9 mouse cellular contexts compared by ENCODE assay signal in the genomic region with DNA sequence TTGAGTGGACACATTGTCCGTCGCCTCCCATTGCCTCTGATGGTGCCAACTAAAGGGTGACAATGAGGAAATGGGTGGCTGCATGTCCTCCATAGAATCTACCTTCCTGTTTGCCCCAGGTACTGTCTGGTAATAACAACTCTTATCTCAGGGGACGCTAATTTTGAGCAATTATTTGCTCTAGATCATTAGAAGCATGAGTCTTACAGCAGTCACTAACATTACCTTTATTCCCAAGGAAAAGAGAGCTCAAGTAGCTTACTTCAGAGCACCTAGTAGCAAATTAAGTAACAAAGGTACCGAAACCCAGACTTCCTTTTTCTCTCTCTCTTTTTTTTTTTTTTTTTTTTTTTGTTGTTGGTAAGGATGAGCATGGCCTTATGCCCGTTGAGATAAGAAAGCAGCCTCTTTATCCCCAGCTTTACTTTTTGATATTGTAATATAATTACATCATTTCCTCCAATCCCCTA. TPM values are rescaled to one million over a fixed set of nuclear protein-coding genes. Genes with fewer than 3 reads are reported as not detected.
DNase-seq lines count a peak whose midpoint lies in the region; ATAC-seq and TF ChIP-seq lines count a peak whose summit lies in the region.
"Had no signal": no experiment of that assay in that cellular context is flagged by ENCODE, and none has a peak within 500 bp of the region (broad histone marks: within the 10 kb centered on the region; RNA-seq: fewer than 3 reads in every experiment).

No protein-coding gene starts in this region.

- peak overlapping the region; percentile 81; the same call in 1 of the 2 replicates for H3K4me3 ChIP-seq in lung, postnatal 0 days (ENCODE audit: low read depth, low read length)
- peak overlapping the region; percentile 90 for H3K4me3 ChIP-seq in forebrain, embryonic 12.5 days (replicated peaks)
- H3K4me3 ChIP-seq in liver, embryonic 13.5 days (replicated peaks): peak overlapping the region; percentile 92
- H3K4me3 ChIP-seq in stomach, embryonic 15.5 days (replicated peaks): peak overlapping the region; percentile 90

- no peaks in the 10 kb centered on the region for H3K36me3 ChIP-seq in lung, postnatal 0 days (ENCODE audit: insufficient read depth, low read length)
- peaks cover 9% of the 10 kb centered on the region; the same call in 1 of the 2 replicates for H3K36me3 ChIP-seq in forebrain, embryonic 12.5 days (replicated peaks)
- H3K36me3 ChIP-seq in liver, embryonic 13.5 days: peaks cover 6% of the 10 kb centered on the region; the same call in 1 of the 2 replicates
- H3K36me3 ChIP-seq in stomach, embryonic 15.5 days: no peaks in the 10 kb centered on the region

- ATAC-seq in lung, postnatal 0 days: no peak
- no peak for ATAC-seq in forebrain, embryonic 12.5 days (ENCODE audit: low FRiP score)
- no peak for ATAC-seq in liver, embryonic 13.5 days (ENCODE audit: low read depth)
- ATAC-seq in stomach, embryonic 15.5 days (ENCODE audit: insufficient read depth, low FRiP score, low read depth): no peak

- H3K9me3 ChIP-seq in lung, postnatal 0 days (ENCODE audit: low read length): no peaks in the 10 kb centered on the region
- H3K9me3 ChIP-seq in forebrain, embryonic 12.5 days: no peaks in the 10 kb centered on the region
- H3K9me3 ChIP-seq in liver, embryonic 13.5 days (replicated peaks): no peaks in the 10 kb centered on the region
- no peaks in the 10 kb centered on the region for H3K9me3 ChIP-seq in stomach, embryonic 15.5 days

- no peaks in the 10 kb centered on the region for H3K27me3 ChIP-seq in lung, postnatal 0 days (replicated peaks; ENCODE audit: insufficient read depth, low read length)
- H3K27me3 ChIP-seq in forebrain, embryonic 12.5 days: no peaks in the 10 kb centered on the region; the same call in 1 of the 2 replicates
- peaks cover 20% of the 10 kb centered on the region for H3K27me3 ChIP-seq in liver, embryonic 13.5 days
- H3K27me3 ChIP-seq in stomach, embryonic 15.5 days (replicated peaks): no peaks in the 10 kb centered on the region

- no peak for DNase-seq in lung, postnatal 0 days (ENCODE audit: low spot score)
- DNase-seq in lung, postnatal 14 days: no peak
- DNase-seq in liver, embryonic 13.5 days: no peak
- DNase-seq in urinary bladder, adult 2 months (ENCODE audit: low spot score): no peak
- DNase-seq in cerebellum, adult 9-10 months: no peak
- no peak for DNase-seq in B cell, adult 2 months
- DNase-seq: cerebellum, postnatal 14 days had no signal

- 36% methylated on average over 5 of the region's 5 CpGs for WGBS in lung, postnatal 0 days
- WGBS in forebrain, embryonic 12.5 days: 76% methylated on average over 5 of the region's 5 CpGs
- 32% methylated on average over 5 of the region's 5 CpGs for WGBS in liver, embryonic 13.5 days (ENCODE audit: insufficient replicate concordance)
- WGBS in stomach, embryonic 15.5 days: 58% methylated on average over 5 of the region's 5 CpGs

- no peak for TF ChIP-seq CTCF in lung, postnatal 0 days (IDR thresholded peaks at IDR 0.05)

- TF ChIP-seq EP300 in lung, postnatal 0 days (IDR thresholded peaks at IDR 0.05): no peak

- H3K27ac ChIP-seq in lung, postnatal 0 days (ENCODE audit: low read length): peak overlapping the region; percentile 91; the same call in 1 of the 2 replicates
- H3K27ac ChIP-seq in forebrain, embryonic 12.5 days: no peak overlapping the region
- peak overlapping the region; percentile 64; the same call in 1 of the 2 replicates for H3K27ac ChIP-seq in liver, embryonic 13.5 days
- no peak overlapping the region for H3K27ac ChIP-seq in stomach, embryonic 15.5 days

- peak overlapping the region; percentile 88 for H3K4me2 ChIP-seq in lung, postnatal 0 days (replicated peaks; ENCODE audit: low read depth, low read length)
- H3K4me2 ChIP-seq in forebrain, embryonic 12.5 days: peak overlapping the region; percentile 81
- peak overlapping the region; percentile 93 for H3K4me2 ChIP-seq in liver, embryonic 13.5 days
- peak overlapping the region; percentile 70 for H3K4me2 ChIP-seq in stomach, embryonic 15.5 days

- H3K9ac ChIP-seq in lung, postnatal 0 days (replicated peaks; ENCODE audit: low read depth): peak overlapping the region; percentile 77; the same call in 1 of the 2 replicates
- H3K9ac ChIP-seq in forebrain, embryonic 12.5 days: peak overlapping the region; percentile 86
- peak overlapping the region; percentile 90 for H3K9ac ChIP-seq in liver, embryonic 13.5 days
- no peak overlapping the region for H3K9ac ChIP-seq in stomach, embryonic 15.5 days

- H3K4me1 ChIP-seq in lung, postnatal 0 days (ENCODE audit: insufficient read depth, low read depth, low read length): peaks cover 38% of the 10 kb centered on the region
- peaks cover 46% of the 10 kb centered on the region for H3K4me1 ChIP-seq in forebrain, embryonic 12.5 days
- H3K4me1 ChIP-seq in liver, embryonic 13.5 days (replicated peaks): peaks cover 43% of the 10 kb centered on the region
- H3K4me1 ChIP-seq in stomach, embryonic 15.5 days: peaks cover 34% of the 10 kb centered on the region

RNA-seq across cellular contexts. Expression of gene Osbpl2, which starts 1.2 kb away (rescaled TPM):
- polyA plus RNA-seq in lung, postnatal 0 days (2015; fragmentation: Nextera tagmentation; extraction: Ambion mirVana): 35.3 and 36.1 TPM in 2 replicates
- 46.2 and 46.9 TPM in 2 replicates for polyA plus RNA-seq in forebrain, embryonic 12.5 days (2016; fragmentation: Nextera tagmentation; extraction: Ambion mirVana)
- 10.1 and 10.4 TPM in 2 replicates for polyA plus RNA-seq in liver, embryonic 13.5 days (2015; fragmentation: Nextera tagmentation; extraction: Ambion mirVana)
- 34.2 and 37.3 TPM in 2 replicates for polyA plus RNA-seq in stomach, embryonic 15.5 days (2015; fragmentation: Nextera tagmentation; extraction: Ambion mirVana)
- polyA plus RNA-seq in urinary bladder, adult 2 months (2012; rRNA removed): 87.1 and 92.1 TPM in 2 replicates

RNA-seq across cellular contexts. Expression of gene Hrh3, which starts 16.0 kb away (rescaled TPM):
- 0.14 TPM in 1 of 2 replicates, not detected in the other for polyA plus RNA-seq in lung, postnatal 0 days (2015; fragmentation: Nextera tagmentation; extraction: Ambion mirVana)
- 3.3 and 3.5 TPM in 2 replicates for polyA plus RNA-seq in forebrain, embryonic 12.5 days (2016; fragmentation: Nextera tagmentation; extraction: Ambion mirVana)
- not detected in 2 replicates for polyA plus RNA-seq in liver, embryonic 13.5 days (2015; fragmentation: Nextera tagmentation; extraction: Ambion mirVana)
- polyA plus RNA-seq in stomach, embryonic 15.5 days (2015; fragmentation: Nextera tagmentation; extraction: Ambion mirVana): 0.08 and 0.18 TPM in 2 replicates
- polyA plus RNA-seq in urinary bladder, adult 2 months (2012; rRNA removed): 2.9 and 3.2 TPM in 2 replicates

RNA-seq across cellular contexts. Expression of gene Mtg2, which starts 49.9 kb away (rescaled TPM):
- polyA plus RNA-seq in lung, postnatal 0 days (2015; fragmentation: Nextera tagmentation; extraction: Ambion mirVana): 18.7 and 18.9 TPM in 2 replicates
- polyA plus RNA-seq in forebrain, embryonic 12.5 days (2016; fragmentation: Nextera tagmentation; extraction: Ambion mirVana): 31.5 and 31.6 TPM in 2 replicates
- polyA plus RNA-seq in liver, embryonic 13.5 days (2015; fragmentation: Nextera tagmentation; extraction: Ambion mirVana): 14.7 and 15.2 TPM in 2 replicates
- 25.2 and 25.9 TPM in 2 replicates for polyA plus RNA-seq in stomach, embryonic 15.5 days (2015; fragmentation: Nextera tagmentation; extraction: Ambion mirVana)
- polyA plus RNA-seq in urinary bladder, adult 2 months (2012; rRNA removed): 25.0 and 33.0 TPM in 2 replicates

RNA-seq across cellular contexts. Expression of gene Adrm1, which starts 51.0 kb away (rescaled TPM):
- polyA plus RNA-seq in lung, postnatal 0 days (2015; fragmentation: Nextera tagmentation; extraction: Ambion mirVana): 119 and 136 TPM in 2 replicates
- polyA plus RNA-seq in forebrain, embryonic 12.5 days (2016; fragmentation: Nextera tagmentation; extraction: Ambion mirVana): 213 and 225 TPM in 2 replicates
- polyA plus RNA-seq in liver, embryonic 13.5 days (2015; fragmentation: Nextera tagmentation; extraction: Ambion mirVana): 151 and 159 TPM in 2 replicates
- polyA plus RNA-seq in stomach, embryonic 15.5 days (2015; fragmentation: Nextera tagmentation; extraction: Ambion mirVana): 141 and 172 TPM in 2 replicates
- polyA plus RNA-seq in urinary bladder, adult 2 months (2012; rRNA removed): 84.3 and 84.4 TPM in 2 replicates

Comparison
In these comparisons a context has a peak if more than half of its experiments do, and no peak if none do; other contexts are left out.
1. H3K27ac ChIP-seq: peak in lung, postnatal 0 days (single experiment) and liver, embryonic 13.5 days (single experiment); none in forebrain, embryonic 12.5 days (single experiment) and stomach, embryonic 15.5 days (single experiment).
2. Peak in every context shown above with its lines, with median percentiles within 50 percentile points of each other: H3K4me2 ChIP-seq and H3K4me3 ChIP-seq.